Mouse (Mus musculus) Patski (cell line): ENCODE results near the gene Ldb2. TPM values are rescaled to one million over a fixed set of nuclear protein-coding genes. Genes with fewer than 3 reads are reported as not detected.
A peak's percentile ranks its signal among the peaks of the same experiment; 100 is the strongest.

Source experiments
- ATAC-seq: fragments of 100-300 bp; one replicate; pipeline ENCODE4 v1.8.0; 2021
- CTCF ChIA-PET: fragments of 350-600 bp; sonication (Branson Sonifier 250); formaldehyde crosslinking; loops from one replicate; lab custom pipeline; 2022; ENCODE audit warnings: inconsistent platforms; lab: Charles Lee
- POLR2A ChIA-PET: fragments of 350-600 bp; sonication (Branson Sonifier 250); formaldehyde crosslinking; loops from one replicate; lab custom pipeline; 2022; ENCODE audit warnings: antibody characterized with exemption, inconsistent platforms; lab: Charles Lee
- DNase-seq: peaks from one replicate; pipeline ENCODE4 v3.0.0-alpha.2; 2011; ENCODE audit warnings: low read depth, low spot score
- H3K27me3 ChIP-seq: fragments of 371-371 bp; one replicate; pipeline ENCODE4 v1.5.1; 2021
- CTCF ChIP-seq: fragments of 100-300 bp; IDR thresholded peaks from one replicate; pipeline ENCODE4 v1.5.1; 2021
- in situ Hi-C: fragments of 300-500 bp; cut with MboI; formaldehyde crosslinking; loops from 3 replicates; pipeline ENCODE4 v1.11.1; 2018; ENCODE audit warnings: low pct_unique_long_range_greater_than_20kb, mixed read lengths
- polyA plus RNA-seq: library from polyadenylated mRNA; unstranded; gene quantifications from one replicate; pipeline ENCODE4 v1.2.3, GENCODE M21; 2021

Gene Ldb2
- polyA plus RNA-seq = not detected

GRCm38 (mm10) chr5:44799053-44799860 is at the start of gene Ldb2:
Gene Ldb2, minus strand, starts transcription at chr5:44799680.
- H3K27me3 ChIP-seq = peaks cover 17% of the 10 kb centered on the region
- no peak for DNase-seq
- ChIA-PET POLR2A (no interaction called here), CTCF (no interaction called here)
- no peak for TF ChIP-seq CTCF
- in situ Hi-C loops = no loop called here
- no peak for ATAC-seq

GRCm38 (mm10) chr5:44831287-44831686 is 31.8 kb upstream of the Ldb2 start:
- in situ Hi-C loops = no loop called here
- ATAC-seq (no peak), DNase-seq (no peak)
- TF ChIP-seq CTCF = peak; percentile 42
- POLR2A ChIA-PET = no interaction called here
- CTCF ChIA-PET = no interaction called here
- no peaks in the 10 kb centered on the region for H3K27me3 ChIP-seq

GRCm38 (mm10) chr5:44815506-44815905 is 16.0 kb upstream of the Ldb2 start:
- TF ChIP-seq CTCF = no peak
- no peaks in the 10 kb centered on the region for H3K27me3 ChIP-seq
- ATAC-seq = no peak
- POLR2A ChIA-PET = no interaction called here
- in situ Hi-C loops = no loop called here
- CTCF ChIA-PET = no interaction called here
- DNase-seq = no peak

- in situ Hi-C loops = no loop called here
- ChIA-PET POLR2A (no interaction called here), CTCF (no interaction called here)
- no peak for TF ChIP-seq CTCF
- no peaks in the 10 kb centered on the region for H3K27me3 ChIP-seq
- DNase-seq (no peak), ATAC-seq (no peak)
These were observed 6.5 kb upstream of the Ldb2 start for GRCm38 (mm10) chr5:44805960-44806359.

- CTCF ChIA-PET = no interaction called here
These were observed 1.6 kb upstream of the Ldb2 start for GRCm38 (mm10) chr5:44801100-44801499.

GRCm38 (mm10) chr5:44799861-44800260 is 381 bp upstream of the Ldb2 start:
- POLR2A ChIA-PET = interaction anchor here (0.6 kb wide), 1 partner anchor 778 kb away, joined by 3 read pairs; no protein-coding TSS in a partner anchor
- peaks cover 13% of the 10 kb centered on the region for H3K27me3 ChIP-seq
- ATAC-seq (no peak), DNase-seq (no peak)
- in situ Hi-C loops = no loop called here
- CTCF ChIA-PET = no interaction called here
- no peak for TF ChIP-seq CTCF

More at GRCm38 (mm10) chr5:44801100-44801499, 1.6 kb upstream of the Ldb2 start:
- ATAC-seq (no peak), DNase-seq (no peak)
- POLR2A ChIA-PET = interaction anchor here (0.8 kb wide), 1 partner anchor 168 kb away, joined by 3 read pairs; no protein-coding TSS in a partner anchor
- no peak for TF ChIP-seq CTCF
- in situ Hi-C loops = no loop called here
- peaks cover 7% of the 10 kb centered on the region for H3K27me3 ChIP-seq

- no peak for ATAC-seq
- POLR2A ChIA-PET = no interaction called here
- in situ Hi-C loops = no loop called here
- DNase-seq = no peak
- CTCF ChIA-PET = no interaction called here
- H3K27me3 ChIP-seq = peaks cover 21% of the 10 kb centered on the region
- no peak for TF ChIP-seq CTCF
These were observed 987 bp downstream of the Ldb2 start for GRCm38 (mm10) chr5:44798493-44798892.

GRCm38 (mm10) chr5:44798056-44798455 is 1.4 kb downstream of the Ldb2 start:
- ATAC-seq = no peak
- in situ Hi-C loops = no loop called here
- CTCF ChIA-PET = no interaction called here
- no peak for DNase-seq
- POLR2A ChIA-PET = no interaction called here
- no peak for TF ChIP-seq CTCF
- H3K27me3 ChIP-seq = peaks cover 21% of the 10 kb centered on the region

- TF ChIP-seq CTCF = no peak
- ChIA-PET POLR2A (no interaction called here), CTCF (no interaction called here)
- H3K27me3 ChIP-seq = no peaks in the 10 kb centered on the region
- no peak for DNase-seq
- in situ Hi-C loops = no loop called here
- no peak for ATAC-seq
These were observed 14.9 kb downstream of the Ldb2 start for GRCm38 (mm10) chr5:44784591-44784990.

GRCm38 (mm10) chr5:44779340-44779739 is 20.1 kb downstream of the Ldb2 start:
- DNase-seq = no peak
- CTCF ChIA-PET = interaction anchor here (0.9 kb wide), 1 partner anchor 10 kb away, joined by 3 read pairs; no protein-coding TSS in a partner anchor
- TF ChIP-seq CTCF = no peak
- H3K27me3 ChIP-seq = no peaks in the 10 kb centered on the region
- no peak for ATAC-seq
- POLR2A ChIA-PET = no interaction called here
- in situ Hi-C loops = no loop called here

- H3K27me3 ChIP-seq = no peaks in the 10 kb centered on the region
- TF ChIP-seq CTCF = no peak
- ATAC-seq (no peak), DNase-seq (no peak)
- ChIA-PET CTCF (no interaction called here), POLR2A (no interaction called here)
- in situ Hi-C loops = no loop called here
These were observed 31.0 kb downstream of the Ldb2 start for GRCm38 (mm10) chr5:44768472-44768871.
